Mouse (Mus musculus): Measurements from ENCODE around the gene Srsf12.

DNA sequence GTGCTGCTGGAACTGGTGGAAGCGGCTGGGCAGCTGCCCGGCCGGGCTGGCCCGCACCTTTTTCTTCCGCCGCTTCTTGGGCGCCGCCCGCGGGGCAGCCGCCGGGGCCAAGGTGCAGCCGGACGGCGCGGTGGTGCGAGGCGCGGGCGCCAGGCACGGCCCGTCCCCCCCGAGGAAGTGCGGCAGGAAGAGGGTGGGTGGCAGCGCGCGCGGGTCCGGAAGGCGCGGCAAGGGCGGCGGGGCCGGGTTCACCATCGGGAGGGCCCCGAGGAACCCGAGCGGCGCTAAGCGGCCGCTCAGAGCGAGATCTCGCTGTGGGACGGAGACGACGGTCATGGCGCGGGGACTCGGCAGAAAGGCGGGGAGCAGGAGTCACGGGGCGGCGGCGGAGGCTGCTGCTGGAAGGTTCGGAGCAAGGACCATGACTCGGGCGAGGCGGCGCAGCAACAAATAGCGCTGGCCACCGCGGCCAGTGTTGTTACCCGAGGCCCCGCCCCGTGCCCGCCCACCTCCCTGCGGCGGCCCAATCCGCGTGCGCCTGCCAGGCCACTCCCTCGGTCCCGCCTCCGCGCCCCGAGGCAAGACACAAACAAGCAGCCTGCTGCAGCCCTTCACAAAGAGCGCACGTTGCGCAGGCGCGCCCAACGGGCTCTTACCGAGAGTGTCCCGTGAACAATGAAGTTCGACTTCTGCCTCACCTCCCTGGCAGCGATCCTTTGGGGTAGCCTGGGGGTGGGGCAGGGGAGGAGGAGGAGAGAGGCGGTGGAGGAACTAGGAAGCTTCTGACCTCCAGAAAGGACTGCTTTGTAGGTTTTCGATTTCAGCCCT lies 39.5 kb downstream of the Srsf12 start:
- TF ChIP-seq CTCF (IDR thresholded peaks at IDR 0.05; ENCODE audit: low read depth) (no peak), EP300 (optimal IDR thresholded peaks at IDR 0.05) (no peak)

All from stomach, postnatal 0 days (tissue).